Mouse (Mus musculus) cerebellum, adult 18-20 months (tissue): Measurements from ENCODE around the gene B3galt5.
A peak's percentile ranks its signal among the peaks of the same experiment; 100 is the strongest.

Experiments used
- DNase-seq, 2 experiments: peaks; one replicate each; pipeline ENCODE4 v3.0.0; 2021

The B3galt5 gene

GRCm38 (mm10) chr16:96348766-96349165, 113.2 kb downstream of the B3galt5 start:
- DNase-seq, result no peak

- no peak for DNase-seq
Measured at GRCm38 (mm10) chr16:96351520-96351919, 115.9 kb downstream of the B3galt5 start.

- DNase-seq, result no peak
Measured at GRCm38 (mm10) chr16:96353296-96353896, 117.8 kb downstream of the B3galt5 start.

DNA sequence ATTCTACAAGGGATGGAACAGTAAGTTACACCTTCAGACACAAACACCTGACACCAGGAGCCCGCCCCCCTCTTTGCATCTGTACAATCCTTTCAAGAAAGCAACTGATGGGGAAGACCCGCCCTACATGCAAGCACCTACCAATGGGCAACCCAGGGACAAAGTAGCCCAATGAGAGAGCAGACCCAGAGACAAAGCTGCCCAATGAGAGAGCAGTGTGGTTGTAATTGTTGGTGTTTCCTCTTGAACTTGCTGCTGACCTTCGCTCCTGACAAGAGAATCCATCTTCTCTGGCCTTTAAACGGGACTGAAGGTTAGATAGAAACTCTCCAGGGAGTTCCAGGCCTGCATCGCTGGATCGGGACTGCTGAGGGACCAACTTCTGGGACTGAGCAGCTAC, 118.4 kb downstream of the B3galt5 start:
- DNase-seq, result no peak

DNA sequence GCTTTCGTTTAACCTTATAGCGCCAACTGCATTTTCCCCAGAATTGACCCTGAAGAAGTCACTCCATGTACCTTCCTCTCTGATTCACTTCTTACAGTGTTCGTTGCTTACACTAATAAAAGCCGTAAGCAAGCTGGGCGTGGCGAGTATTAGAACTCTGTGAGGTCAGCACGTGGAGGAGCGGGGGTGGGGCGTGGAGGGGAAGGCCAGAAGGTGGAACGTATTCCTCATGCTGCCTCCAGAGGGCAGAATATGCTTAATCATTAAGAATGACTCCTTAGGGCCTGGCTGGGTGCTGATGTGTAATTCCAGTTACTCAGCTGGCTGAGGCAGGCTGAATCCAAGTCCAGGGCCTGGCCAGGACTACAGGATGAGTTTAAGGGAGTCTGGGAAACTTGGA, 122.3 kb downstream of the B3galt5 start:
- peak; percentile 22 to 44 for DNase-seq

GRCm38 (mm10) chr16:96361305-96362124, 125.9 kb downstream of the B3galt5 start:
- DNase-seq, result no peak

- no peak for DNase-seq
Measured at GRCm38 (mm10) chr16:96362873-96363272, 127.3 kb downstream of the B3galt5 start.

DNA sequence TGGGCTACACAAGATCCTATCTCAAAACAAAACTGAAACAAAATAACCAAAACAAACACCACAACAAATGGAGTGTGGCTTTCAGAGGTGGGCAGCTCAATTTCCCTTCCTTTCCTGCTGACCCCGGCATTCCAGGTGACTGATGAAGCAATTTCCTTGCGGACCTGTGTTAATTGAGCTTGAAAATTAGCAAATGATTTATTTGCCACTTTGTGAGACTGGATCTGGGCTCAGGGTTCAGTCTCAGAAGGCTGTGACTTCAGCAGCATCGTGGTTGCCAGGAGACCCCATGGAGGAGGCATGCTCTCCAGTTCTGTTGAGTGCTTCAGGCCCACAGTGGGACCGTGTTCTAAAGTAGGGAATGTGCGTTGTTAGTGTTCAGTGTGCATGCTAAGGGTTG, 127.7 kb downstream of the B3galt5 start:
- no peak for DNase-seq

DNA sequence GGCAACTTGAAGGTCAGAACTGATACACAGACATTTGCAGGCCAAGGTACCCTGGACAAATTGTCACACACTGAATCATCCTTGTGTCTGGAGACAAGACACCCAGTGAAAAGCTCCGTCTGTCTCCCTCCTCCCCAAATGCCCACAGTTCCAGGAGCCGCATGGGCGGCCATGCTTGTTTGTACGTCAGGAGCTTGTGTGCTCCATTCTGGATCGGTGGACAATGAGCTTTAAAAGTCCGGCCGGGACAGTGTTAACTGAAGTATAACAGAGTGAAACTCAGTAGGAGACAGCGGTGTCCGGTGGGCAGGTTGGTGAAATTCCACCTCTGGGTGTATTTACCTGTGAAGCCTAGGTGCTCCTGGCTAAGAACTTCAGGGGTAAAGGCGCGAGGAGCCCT, 129.3 kb downstream of the B3galt5 start:
- no peak for DNase-seq
